Mouse (Mus musculus) kidney, postnatal 10 days (tissue): ENCODE measurements around the gene Glrx5.
A peak's percentile ranks its signal among the peaks of the same experiment; 100 is the strongest.

ENCODE experiments used
- DNase-seq: peaks from one replicate; pipeline ENCODE4 v3.0.0; 2021; ENCODE audit warnings: mixed read lengths

Glrx5 gene

GRCm38 (mm10) chr12:105004956-105005714 is 27.4 kb upstream of the Glrx5 start:
- DNase-seq = no peak

DNA sequence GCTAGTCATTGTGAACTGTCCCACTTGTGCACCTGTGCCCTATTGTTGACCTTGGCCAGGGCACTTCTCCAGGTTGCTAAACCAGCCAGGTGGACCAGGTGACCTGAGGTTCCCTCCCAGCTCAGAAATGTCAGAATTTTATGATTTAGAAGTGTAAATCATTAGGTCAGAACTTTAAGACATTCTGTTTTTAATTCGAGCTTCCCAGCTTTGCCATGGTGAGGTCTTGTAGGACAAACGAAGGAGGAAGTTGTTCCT is 26.8 kb upstream of the Glrx5 start:
- DNase-seq = no peak

GRCm38 (mm10) chr12:105008150-105008549 is 24.3 kb upstream of the Glrx5 start:
- DNase-seq = no peak

GRCm38 (mm10) chr12:105008752-105009178 is 23.7 kb upstream of the Glrx5 start:
- peak; percentile 81 for DNase-seq

DNA sequence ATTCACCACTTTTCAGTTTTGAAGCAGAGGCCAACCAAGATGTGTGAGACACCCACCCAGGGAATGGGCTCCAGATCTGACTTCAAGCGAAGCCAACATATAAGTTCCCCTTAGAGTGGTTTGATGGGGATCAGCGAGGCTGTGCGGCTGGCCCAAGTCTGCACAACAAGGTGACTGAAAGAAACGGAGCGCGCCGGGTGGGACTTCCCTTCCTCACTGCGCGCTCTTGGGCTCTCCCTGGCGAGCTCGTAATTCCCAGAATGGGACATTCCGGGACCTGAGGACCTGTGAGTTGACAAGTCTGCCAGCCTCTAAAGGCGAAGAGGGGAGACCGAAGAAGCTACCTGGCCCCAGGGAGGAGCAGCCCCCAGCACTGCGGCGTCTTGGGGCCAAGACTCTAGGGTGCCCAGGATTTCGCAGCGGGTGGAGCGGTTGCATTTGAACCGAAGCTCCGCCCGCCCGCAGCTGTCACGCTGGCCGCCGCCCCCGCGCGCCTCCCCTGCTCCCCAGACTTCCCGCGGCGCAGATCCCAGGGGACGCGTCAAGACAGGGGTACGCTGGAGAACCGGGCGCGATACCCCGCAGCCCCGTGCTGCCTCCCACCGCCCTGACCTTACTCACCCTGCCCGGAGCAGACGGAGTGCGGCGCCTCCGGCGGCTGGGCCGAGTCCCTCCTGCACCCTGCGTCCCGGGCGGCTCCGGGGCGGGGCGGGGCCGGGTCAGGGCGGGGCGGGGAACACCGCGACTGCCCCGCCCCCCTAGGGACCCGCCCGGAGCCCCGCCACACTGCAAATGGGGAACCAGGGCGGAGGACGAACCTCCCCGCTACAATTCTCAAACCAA is 22.9 kb upstream of the Glrx5 start, which contains the start of gene Syne3:
TSS of gene Syne3 (minus strand) at position 440 of the 843 bp plus-strand sequence.
- DNase-seq = peak; percentile 87

- DNase-seq = no peak
Observed at GRCm38 (mm10) chr12:105010213-105010790, 22.2 kb upstream of the Glrx5 start.

DNA sequence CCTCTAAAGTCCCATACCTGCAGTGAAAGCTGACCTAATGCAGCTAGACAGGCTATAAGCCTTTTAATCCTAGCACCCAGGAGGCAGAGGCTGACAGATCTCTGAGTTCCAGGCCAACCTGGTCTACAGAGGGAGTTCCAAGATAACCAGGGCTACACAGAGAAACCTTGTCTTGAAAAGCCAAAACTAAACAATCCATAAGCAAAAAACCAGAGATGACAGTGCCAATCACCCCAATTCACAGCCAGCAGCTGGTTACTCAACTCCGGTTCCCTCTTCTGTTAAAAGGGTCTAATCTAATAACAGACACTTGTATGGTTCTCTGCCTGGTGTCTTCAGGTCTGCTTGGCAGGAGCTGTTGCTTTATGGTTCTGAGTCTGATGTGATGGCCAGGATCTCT is 20.9 kb upstream of the Glrx5 start:
- DNase-seq = no peak

- DNase-seq = no peak
Observed at GRCm38 (mm10) chr12:105012314-105012713, 20.2 kb upstream of the Glrx5 start.

- DNase-seq = peak; percentile 85
Observed at GRCm38 (mm10) chr12:105013065-105013464, 19.4 kb upstream of the Glrx5 start.

DNA sequence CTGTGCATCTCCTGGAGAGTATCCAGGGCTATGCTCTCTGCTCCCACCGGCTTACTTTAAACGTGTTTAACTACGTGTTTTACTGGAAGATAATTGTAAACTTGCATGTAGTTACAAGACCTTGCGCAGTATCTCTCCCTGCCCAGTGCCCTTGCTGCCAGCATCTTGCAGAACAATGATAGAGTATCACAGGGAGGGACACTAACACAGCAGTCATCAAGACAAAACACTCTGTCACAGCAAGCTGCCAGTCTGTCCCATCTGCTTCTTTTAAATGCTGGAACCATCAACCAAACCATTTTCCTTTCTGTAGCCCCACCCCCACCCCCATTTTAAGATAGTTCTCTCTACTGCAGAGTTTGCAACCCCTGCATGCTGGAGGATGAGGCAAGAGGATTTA is 16.3 kb upstream of the Glrx5 start:
- no peak for DNase-seq

DNA sequence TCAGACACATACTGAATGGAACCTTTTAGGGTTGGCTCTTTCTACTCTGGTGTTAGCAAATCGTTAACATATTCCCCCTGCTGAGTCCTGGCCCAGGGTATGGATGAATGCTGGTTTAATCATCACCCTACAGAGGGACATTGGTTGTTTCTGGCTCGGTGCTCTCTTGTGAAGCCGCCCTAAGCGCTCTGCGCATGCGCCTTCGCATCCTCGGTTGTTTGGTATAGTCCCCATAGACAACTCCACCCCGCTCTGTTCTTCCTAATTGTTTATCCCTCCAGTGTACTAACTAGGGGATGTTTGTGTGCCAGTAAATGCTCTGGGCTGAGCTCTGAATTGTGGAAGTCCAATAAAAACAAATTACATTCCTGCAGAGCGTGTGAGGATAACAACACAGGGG is 15.8 kb upstream of the Glrx5 start:
- DNase-seq = peak; percentile 81

GRCm38 (mm10) chr12:105019359-105020219 is 12.9 kb upstream of the Glrx5 start:
- no peak for DNase-seq

DNA sequence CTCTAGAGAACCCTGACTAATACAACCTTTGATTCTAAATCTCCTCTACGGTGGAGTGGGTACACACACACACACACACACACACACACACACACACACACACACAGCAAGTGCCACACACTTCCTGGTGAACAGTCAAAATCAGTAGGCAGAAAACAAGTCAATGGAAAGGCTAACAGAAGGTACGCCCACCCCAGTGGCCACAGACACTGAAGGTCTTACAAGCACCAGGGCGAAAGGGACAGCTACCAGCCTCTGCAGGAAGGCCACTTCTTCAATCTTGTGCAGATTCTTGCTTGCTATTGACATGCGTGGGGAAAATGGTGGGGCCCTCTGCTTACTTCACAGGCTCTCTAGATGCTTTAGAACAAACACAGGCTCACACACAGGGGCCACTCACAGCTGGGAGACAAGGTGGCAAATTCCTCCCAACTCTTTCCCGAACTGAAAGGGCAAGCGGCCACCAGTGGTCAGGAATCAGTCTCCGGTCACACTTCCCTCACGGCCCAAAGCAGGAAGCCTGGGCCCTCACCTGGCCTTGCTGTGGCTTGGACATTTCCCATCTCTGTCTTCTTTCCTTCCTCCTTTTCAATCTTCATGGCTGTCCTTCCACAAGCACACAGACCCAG is 10.9 kb upstream of the Glrx5 start:
- DNase-seq = no peak

DNA sequence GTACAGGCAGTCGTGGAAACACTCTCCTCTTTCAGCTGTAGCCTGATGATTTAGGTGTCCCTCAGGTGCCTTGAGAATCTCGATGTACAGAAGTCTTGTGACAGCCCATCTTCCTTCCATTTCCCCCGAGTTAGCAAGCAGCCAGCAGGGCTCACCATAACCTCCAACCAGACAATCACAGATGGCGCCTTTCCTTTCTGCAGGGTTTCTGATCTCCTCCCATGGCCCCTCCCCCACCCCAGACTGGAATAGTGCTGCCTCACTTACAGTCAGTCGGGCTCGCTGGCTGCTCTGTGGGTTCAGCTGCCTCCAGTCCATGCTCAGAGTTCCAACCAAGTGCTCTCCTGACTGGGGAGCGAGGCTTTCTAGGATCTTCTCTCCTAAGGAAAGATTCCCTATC is 10.3 kb upstream of the Glrx5 start:
- peak; percentile 52 for DNase-seq

- no peak for DNase-seq
Observed at GRCm38 (mm10) chr12:105022776-105023175, 9.7 kb upstream of the Glrx5 start.

- peak; percentile 89 for DNase-seq
Observed at GRCm38 (mm10) chr12:105025271-105025946, 7.1 kb upstream of the Glrx5 start.

- DNase-seq = no peak
Observed at GRCm38 (mm10) chr12:105025947-105026586, 6.4 kb upstream of the Glrx5 start.

GRCm38 (mm10) chr12:105027323-105027991 is 5.0 kb upstream of the Glrx5 start:
- peak; percentile 87 for DNase-seq

GRCm38 (mm10) chr12:105029890-105030289 is 2.6 kb upstream of the Glrx5 start:
- no peak for DNase-seq
